Comparison of ENCODE assay signal across 15 mouse cellular contexts in genomic region chr5:23576336-23577094, GRCm38 (mm10).
DNase-seq lines count a peak whose midpoint lies in the region; ATAC-seq and TF ChIP-seq lines count a peak whose summit lies in the region.
"Had no signal": no experiment of that assay in that cellular context is flagged by ENCODE, and none has a peak within 500 bp of the region (broad histone marks: within the 10 kb centered on the region; RNA-seq: fewer than 3 reads in every experiment).

No protein-coding gene starts in this region.

- TF ChIP-seq CTCF in liver, postnatal 0 days (IDR thresholded peaks at IDR 0.05; ENCODE audit: low read depth), result no peak
- no peak for TF ChIP-seq CTCF in hindbrain, postnatal 0 days (IDR thresholded peaks at IDR 0.05; ENCODE audit: low read depth)

- H3K9me3 ChIP-seq in forebrain, embryonic 14.5 days (replicated peaks; ENCODE audit: control insufficient read depth, low read length), result no peaks in the 10 kb centered on the region
- peaks cover 5% of the 10 kb centered on the region; the same call in 1 of the 2 replicates for H3K9me3 ChIP-seq in forebrain, embryonic 16.5 days (ENCODE audit: control insufficient read depth, low read length)
- H3K9me3 ChIP-seq in liver, postnatal 0 days (ENCODE audit: low read length), result no peaks in the 10 kb centered on the region
- 0 out of 2 replicates have a peak, but pooled peaks cover 3% of the 10 kb centered on the region for H3K9me3 ChIP-seq in liver, embryonic 11.5 days (ENCODE audit: control insufficient read depth, low read length)
- H3K9me3 ChIP-seq in hindbrain, postnatal 0 days (ENCODE audit: low read length), result no peaks in the 10 kb centered on the region
- H3K9me3 ChIP-seq in neural tube, embryonic 13.5 days, result no peaks in the 10 kb centered on the region
- H3K9me3 ChIP-seq: kidney, embryonic 15.5 days; stomach, embryonic 15.5 days had no signal

- no peak overlapping the region; the same call in 1 of the 2 replicates for H3K9ac ChIP-seq in forebrain, embryonic 14.5 days (ENCODE audit: low read length)
- H3K9ac ChIP-seq in forebrain, embryonic 16.5 days (replicated peaks; ENCODE audit: low read depth, low read length), result no peak overlapping the region
- no peak overlapping the region for H3K9ac ChIP-seq in liver, postnatal 0 days (replicated peaks)
- H3K9ac ChIP-seq in liver, embryonic 11.5 days (ENCODE audit: low read depth, low read length), result no peak overlapping the region
- no peak overlapping the region for H3K9ac ChIP-seq in hindbrain, postnatal 0 days (replicated peaks; ENCODE audit: low read length)
- no peak overlapping the region for H3K9ac ChIP-seq in neural tube, embryonic 13.5 days
- H3K9ac ChIP-seq: kidney, embryonic 15.5 days; stomach, embryonic 15.5 days had no signal

- H3K36me3 ChIP-seq in forebrain, embryonic 14.5 days (ENCODE audit: control insufficient read depth, insufficient read depth, low read length), result no peaks in the 10 kb centered on the region
- H3K36me3 ChIP-seq in forebrain, embryonic 16.5 days (ENCODE audit: control insufficient read depth, insufficient read depth), result no peaks in the 10 kb centered on the region
- no peaks in the 10 kb centered on the region for H3K36me3 ChIP-seq in liver, postnatal 0 days (replicated peaks; ENCODE audit: insufficient read depth, low read length)
- H3K36me3 ChIP-seq in liver, embryonic 11.5 days (ENCODE audit: control insufficient read depth, insufficient read depth, low read length), result no peaks in the 10 kb centered on the region; the same call in 1 of the 2 replicates
- no peaks in the 10 kb centered on the region for H3K36me3 ChIP-seq in hindbrain, postnatal 0 days (ENCODE audit: insufficient read depth, low read length)
- H3K36me3 ChIP-seq in neural tube, embryonic 13.5 days, result no peaks in the 10 kb centered on the region; the same call in 1 of the 2 replicates
- H3K36me3 ChIP-seq: stomach, embryonic 15.5 days had no signal

- no peak overlapping the region for H3K4me2 ChIP-seq in forebrain, embryonic 14.5 days (ENCODE audit: low read length)
- H3K4me2 ChIP-seq in forebrain, embryonic 16.5 days (ENCODE audit: low read length), result no peak overlapping the region
- H3K4me2 ChIP-seq in liver, postnatal 0 days (ENCODE audit: low read depth, low read length), result 0 out of 2 replicates have a peak overlapping the region, but pooled peaks have one; percentile 13
- no peak overlapping the region for H3K4me2 ChIP-seq in liver, embryonic 11.5 days
- no peak overlapping the region for H3K4me2 ChIP-seq in hindbrain, postnatal 0 days (ENCODE audit: low read depth, low read length)
- H3K4me2 ChIP-seq in neural tube, embryonic 13.5 days, result no peak overlapping the region
- H3K4me2 ChIP-seq: kidney, embryonic 15.5 days; stomach, embryonic 15.5 days had no signal

- ATAC-seq in forebrain, embryonic 14.5 days, result no peak
- no peak for ATAC-seq in forebrain, embryonic 16.5 days
- no peak; the same call in 1 of the 2 replicates for ATAC-seq in liver, postnatal 0 days
- ATAC-seq in liver, embryonic 11.5 days (replicated peaks; ENCODE audit: low FRiP score), result no peak
- ATAC-seq in hindbrain, postnatal 0 days, result no peak
- ATAC-seq in neural tube, embryonic 13.5 days (ENCODE audit: low read depth), result 0 out of 2 replicates have a peak, but pooled peaks have one; percentile 54
- ATAC-seq in activated CD4-positive, CD25-positive, alpha-beta regulatory T cell, adult 4 months, result no peak
- ATAC-seq in cerebellum, adult (ENCODE audit: insufficient number of reproducible peaks, low FRiP score, low TSS enrichment), result no peak
- ATAC-seq: lung, postnatal 0 days had no signal

- H3K27me3 ChIP-seq in forebrain, embryonic 14.5 days (replicated peaks; ENCODE audit: control insufficient read depth, insufficient read depth, low read length), result no peaks in the 10 kb centered on the region
- no peaks in the 10 kb centered on the region for H3K27me3 ChIP-seq in forebrain, embryonic 16.5 days (replicated peaks; ENCODE audit: control insufficient read depth, insufficient read depth, low read length)
- H3K27me3 ChIP-seq in liver, postnatal 0 days (ENCODE audit: insufficient read depth, low read length), result no peaks in the 10 kb centered on the region
- no peaks in the 10 kb centered on the region for H3K27me3 ChIP-seq in liver, embryonic 11.5 days (replicated peaks; ENCODE audit: control insufficient read depth, insufficient read depth, low read length)
- H3K27me3 ChIP-seq in hindbrain, postnatal 0 days (ENCODE audit: insufficient read depth, low read length), result no peaks in the 10 kb centered on the region
- no peaks in the 10 kb centered on the region for H3K27me3 ChIP-seq in neural tube, embryonic 13.5 days
- H3K27me3 ChIP-seq: kidney, embryonic 15.5 days; stomach, embryonic 15.5 days had no signal

- DNase-seq in forebrain, embryonic 14.5 days (ENCODE audit: low spot score), result no peak
- DNase-seq in liver, postnatal 0 days, result no peak
- DNase-seq in liver, embryonic 11.5 days (ENCODE audit: low spot score), result no peak
- no peak for DNase-seq in hindbrain, postnatal 0 days (ENCODE audit: low spot score)
- DNase-seq: cerebellum, adult 2 months; embryo, embryonic 11 days; liver had no signal

- no peak for TF ChIP-seq EP300 in liver, postnatal 0 days (IDR thresholded peaks at IDR 0.05; ENCODE audit: low read depth)

- no peak overlapping the region for H3K4me3 ChIP-seq in forebrain, embryonic 14.5 days (ENCODE audit: low read depth, low read length)
- no peak overlapping the region for H3K4me3 ChIP-seq in forebrain, embryonic 16.5 days (replicated peaks; ENCODE audit: low read length)
- H3K4me3 ChIP-seq in liver, postnatal 0 days (ENCODE audit: low read depth, low read length), result no peak overlapping the region
- H3K4me3 ChIP-seq in liver, embryonic 11.5 days (ENCODE audit: low read depth, low read length), result no peak overlapping the region
- H3K4me3 ChIP-seq in hindbrain, postnatal 0 days (ENCODE audit: low read length), result no peak overlapping the region
- H3K4me3 ChIP-seq in neural tube, embryonic 13.5 days, result no peak overlapping the region
- H3K4me3 ChIP-seq: erythroblast, embryonic 14.5 days; kidney, embryonic 15.5 days; stomach, embryonic 15.5 days had no signal

- 82% methylated on average over 6 of the region's 6 CpGs for WGBS in forebrain, embryonic 14.5 days
- WGBS in forebrain, embryonic 16.5 days, result 80% methylated on average over 6 of the region's 6 CpGs
- WGBS in liver, postnatal 0 days (ENCODE audit: insufficient replicate concordance), result 40% methylated on average over 6 of the region's 6 CpGs
- whole genome bisulfite sequencing in liver, embryonic 11.5 days, result 61% methylated on average over 6 of the region's 6 CpGs
- WGBS in hindbrain, postnatal 0 days, result 45% methylated on average over 6 of the region's 6 CpGs
- WGBS in neural tube, embryonic 13.5 days, result 54% methylated on average over 6 of the region's 6 CpGs

- H3K27ac ChIP-seq in forebrain, embryonic 14.5 days (ENCODE audit: low read depth, low read length), result peak overlapping the region; percentile 18; the same call in 1 of the 2 replicates
- H3K27ac ChIP-seq in forebrain, embryonic 16.5 days (ENCODE audit: low read length), result no peak overlapping the region
- no peak overlapping the region for H3K27ac ChIP-seq in liver, postnatal 0 days (ENCODE audit: low read depth)
- no peak overlapping the region for H3K27ac ChIP-seq in liver, embryonic 11.5 days (ENCODE audit: low read depth, low read length)
- 0 out of 2 replicates have a peak overlapping the region, but pooled peaks have one; percentile 16 for H3K27ac ChIP-seq in hindbrain, postnatal 0 days
- peak overlapping the region; percentile 38 for H3K27ac ChIP-seq in neural tube, embryonic 13.5 days (replicated peaks)
- H3K27ac ChIP-seq: kidney, embryonic 15.5 days; stomach, embryonic 15.5 days had no signal

- no peaks in the 10 kb centered on the region for H3K4me1 ChIP-seq in forebrain, embryonic 14.5 days (ENCODE audit: control insufficient read depth, insufficient read depth, low read length)
- H3K4me1 ChIP-seq in forebrain, embryonic 16.5 days (replicated peaks; ENCODE audit: control insufficient read depth, insufficient read depth, low read length), result 0 out of 2 replicates have a peak, but pooled peaks cover 3% of the 10 kb centered on the region
- H3K4me1 ChIP-seq in liver, postnatal 0 days (ENCODE audit: insufficient read depth), result peaks cover 14% of the 10 kb centered on the region; the same call in 1 of the 2 replicates
- H3K4me1 ChIP-seq in liver, embryonic 11.5 days (replicated peaks; ENCODE audit: control insufficient read depth, insufficient read depth, low read length), result no peaks in the 10 kb centered on the region; the same call in 1 of the 2 replicates
- H3K4me1 ChIP-seq in hindbrain, postnatal 0 days (ENCODE audit: insufficient read depth, low read length), result peaks cover 7% of the 10 kb centered on the region; the same call in 1 of the 2 replicates
- peaks cover 35% of the 10 kb centered on the region for H3K4me1 ChIP-seq in neural tube, embryonic 13.5 days (replicated peaks)

Comparison
In these comparisons a context has a peak if more than half of its experiments do, and no peak if none do; other contexts are left out.
1. H3K27ac ChIP-seq: peak in forebrain, embryonic 14.5 days (single experiment), hindbrain, postnatal 0 days (single experiment) and neural tube, embryonic 13.5 days (single experiment); none in forebrain, embryonic 16.5 days (single experiment), liver, postnatal 0 days (single experiment) and liver, embryonic 11.5 days (single experiment).